Mouse (Mus musculus) retina, embryonic 14.5 days (tissue): ENCODE results near the gene Foxn3.

ENCODE experiments used
- DNase-seq: peaks from one replicate; pipeline ENCODE4 v3.0.0-alpha.2; 2015; ENCODE audit warnings: low spot score

Gene Foxn3

GRCm38 (mm10) chr12:99286662-99287061, 276.7 kb downstream of the Foxn3 start:
- peak; percentile 72 for DNase-seq

- DNase-seq = no peak
Observed at GRCm38 (mm10) chr12:99285656-99286055, 277.7 kb downstream of the Foxn3 start.

- peak; percentile 63 for DNase-seq
Observed at GRCm38 (mm10) chr12:99285199-99285598, 278.2 kb downstream of the Foxn3 start.

GRCm38 (mm10) chr12:99284419-99285069, 278.8 kb downstream of the Foxn3 start:
- no peak for DNase-seq

- no peak for DNase-seq
Observed at GRCm38 (mm10) chr12:99280826-99281225, 282.6 kb downstream of the Foxn3 start.

- DNase-seq = no peak
Observed at GRCm38 (mm10) chr12:99280291-99280690, 283.1 kb downstream of the Foxn3 start.

GRCm38 (mm10) chr12:99279426-99279825, 284.0 kb downstream of the Foxn3 start:
- DNase-seq = no peak

GRCm38 (mm10) chr12:99274589-99274988, 288.8 kb downstream of the Foxn3 start:
- no peak for DNase-seq

GRCm38 (mm10) chr12:99269396-99269795, 294.0 kb downstream of the Foxn3 start:
- DNase-seq = no peak

GRCm38 (mm10) chr12:99268954-99269353, 294.4 kb downstream of the Foxn3 start:
- DNase-seq = no peak

GRCm38 (mm10) chr12:99267732-99268131, 295.6 kb downstream of the Foxn3 start:
- no peak for DNase-seq

GRCm38 (mm10) chr12:99266434-99266833, 296.9 kb downstream of the Foxn3 start:
- no peak for DNase-seq

GRCm38 (mm10) chr12:99265777-99266176, 297.6 kb downstream of the Foxn3 start:
- DNase-seq = no peak

- no peak for DNase-seq
Observed at GRCm38 (mm10) chr12:99264386-99264785, 299.0 kb downstream of the Foxn3 start.

- no peak for DNase-seq
Observed at GRCm38 (mm10) chr12:99263592-99264335, 299.6 kb downstream of the Foxn3 start.

- no peak for DNase-seq
Observed at GRCm38 (mm10) chr12:99262840-99263239, 300.5 kb downstream of the Foxn3 start.

- no peak for DNase-seq
Observed at GRCm38 (mm10) chr12:99262066-99262599, 301.2 kb downstream of the Foxn3 start.

- DNase-seq = no peak
Observed at GRCm38 (mm10) chr12:99260171-99260570, 303.2 kb downstream of the Foxn3 start.

- DNase-seq = no peak
Observed at GRCm38 (mm10) chr12:99257570-99257969, 305.8 kb downstream of the Foxn3 start.

GRCm38 (mm10) chr12:99256997-99257396, 306.4 kb downstream of the Foxn3 start:
- no peak for DNase-seq

- no peak for DNase-seq
Observed at GRCm38 (mm10) chr12:99256463-99256862, 306.9 kb downstream of the Foxn3 start.

- no peak for DNase-seq
Observed at GRCm38 (mm10) chr12:99254436-99254835, 308.9 kb downstream of the Foxn3 start.

- DNase-seq = no peak
Observed at GRCm38 (mm10) chr12:99253562-99253961, 309.8 kb downstream of the Foxn3 start.
